Mouse (Mus musculus) spleen, adult 2 months (tissue): ENCODE results near the gene Bsg.

Experiments used
- CTCF ChIP-seq: fragments of 200-500 bp; IDR thresholded peaks from 2 replicates; pipeline ENCODE4 v1.5.1; 2011; ENCODE audit warnings: mild to moderate bottlenecking, inconsistent platforms; ENCODE audit not compliant: insufficient read depth, insufficient read length, insufficient replicate concordance; ENCODE audit errors: extremely low read depth
- POLR2A ChIP-seq: fragments of 200-500 bp; IDR thresholded peaks from 2 replicates; pipeline ENCODE4 v1.6.1; 2011; ENCODE audit warnings: low read depth, low read length, inconsistent platforms

DNA sequence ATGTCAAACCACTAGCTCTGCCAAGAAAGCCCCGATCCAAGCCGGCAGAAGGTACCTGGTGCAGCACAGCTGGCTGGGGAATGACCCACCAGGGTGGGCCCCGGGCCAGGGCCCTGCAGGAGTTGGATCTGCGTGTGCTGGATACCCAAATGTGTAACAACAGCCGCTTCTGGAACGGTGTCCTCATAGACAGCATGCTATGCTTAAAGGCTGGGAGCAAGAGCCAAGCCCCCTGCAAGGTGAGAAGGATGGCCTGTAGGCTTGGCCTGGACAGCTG lies 10.0 kb upstream of the Bsg start:
- no peak for TF ChIP-seq CTCF
- no peak for TF ChIP-seq POLR2A
